Mouse (Mus musculus) G1E (cell line): ENCODE measurements around the gene Gm5148.

ENCODE experiments used
- CTCF ChIP-seq: IDR thresholded peaks from 2 replicates; pipeline ENCODE4 v1.5.1; 2012; ENCODE audit warnings: low read depth, low read length, inconsistent platforms, mixed read lengths
- GATA1 ChIP-seq: IDR thresholded peaks from 2 replicates; pipeline ENCODE4 v1.6.1; 2012; ENCODE audit warnings: borderline replicate concordance, low read length, inconsistent platforms, mixed read lengths
- GATA2 ChIP-seq: IDR thresholded peaks from 2 replicates; pipeline ENCODE4 v1.6.1; 2012; ENCODE audit warnings: low read depth, low read length, inconsistent platforms, borderline replicate concordance
- POLR2AphosphoS5 ChIP-seq: IDR thresholded peaks from 2 replicates; pipeline ENCODE4 v1.6.1; 2012; ENCODE audit warnings: low read depth, low read length, inconsistent platforms; ENCODE audit not compliant: insufficient replicate concordance
- TAL1 ChIP-seq: conservative IDR thresholded peaks from 2 replicates; pipeline ENCODE4 v1.6.1; 2012; ENCODE audit warnings: low read depth, low read length, inconsistent platforms, mixed read lengths

DNA sequence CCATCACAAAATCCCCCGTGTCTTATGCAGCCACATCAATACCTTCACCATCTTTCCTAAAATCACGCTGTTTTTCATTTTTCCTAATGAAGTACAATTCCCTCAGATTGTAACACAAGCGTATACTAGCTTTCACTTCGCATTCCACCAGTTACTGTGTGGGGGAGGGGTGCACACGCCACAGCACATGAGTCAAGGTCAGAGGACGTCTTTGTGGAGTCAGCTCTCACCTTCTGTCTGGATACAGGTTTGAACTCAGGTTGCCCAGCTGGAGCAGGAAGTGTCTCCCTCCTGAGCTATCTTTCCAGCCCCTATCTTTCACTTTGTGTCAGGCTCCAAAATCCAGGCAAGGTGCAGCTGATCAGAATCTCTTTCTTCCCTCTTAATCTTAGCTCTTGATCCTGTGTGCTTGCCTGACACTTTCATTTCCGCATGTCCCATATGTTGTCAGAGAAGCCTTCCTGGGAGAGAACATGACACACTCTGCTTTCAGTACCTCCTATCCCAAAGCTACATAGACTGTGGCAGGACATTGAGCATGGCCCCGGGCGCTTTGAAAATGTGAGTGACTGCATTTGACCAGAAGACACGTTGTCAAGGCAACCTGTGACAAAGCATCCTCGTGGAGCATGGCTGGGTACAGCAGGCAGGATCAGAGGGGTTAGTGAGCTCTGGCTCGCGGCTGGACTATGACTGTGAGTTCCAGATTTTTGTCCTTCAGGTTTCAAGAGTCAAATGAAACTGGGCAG is 50.6 kb downstream of the Gm5148 start:
- no peak for TF ChIP-seq CTCF
- no peak for TF ChIP-seq POLR2AphosphoS5
- no peak for TF ChIP-seq GATA1
- TF ChIP-seq TAL1, result no peak
- TF ChIP-seq GATA2, result no peak
